13 mouse cellular contexts compared by ENCODE assay signal in the genomic region with DNA sequence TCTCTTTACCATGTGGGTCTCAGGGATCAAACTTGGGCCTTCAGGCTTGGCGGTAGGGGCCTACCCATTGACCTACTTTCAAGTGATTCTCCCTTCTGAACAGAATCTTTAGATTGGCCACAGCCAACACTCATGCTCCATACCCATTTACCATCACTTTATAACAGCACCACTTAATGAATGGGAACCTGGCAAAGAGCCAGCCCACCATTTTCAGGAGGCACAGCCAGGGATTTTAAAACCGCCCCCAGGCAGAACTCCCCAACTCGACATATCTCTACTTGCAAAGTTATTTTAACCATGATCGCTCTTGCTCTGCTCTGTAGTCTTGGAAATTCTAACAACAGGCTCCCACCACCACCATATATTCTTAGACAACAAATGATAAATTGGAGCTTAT.
"Had no signal": no experiment of that assay in that cellular context is flagged by ENCODE, and none has a peak within 500 bp of the region (broad histone marks: within the 10 kb centered on the region; RNA-seq: fewer than 3 reads in every experiment).

No protein-coding gene starts in this region.

- DNase-seq: kidney, adult 2 months; kidney, postnatal 14 days; layer of hippocampus, postnatal 36 days; left cerebral cortex, postnatal 4 days; lung, adult 18-20 months; thymus, adult 18-20 months; thymus, postnatal 14 days had no signal

- H3K4me2 ChIP-seq: kidney, embryonic 15.5 days; limb, embryonic 13.5 days; midbrain, embryonic 12.5 days had no signal

- ATAC-seq: intestine, embryonic 16.5 days had no signal

- H3K4me3 ChIP-seq: kidney, embryonic 15.5 days; limb, embryonic 13.5 days; midbrain, embryonic 12.5 days had no signal

- H3K27me3 ChIP-seq: kidney, embryonic 15.5 days; limb, embryonic 13.5 days; midbrain, embryonic 12.5 days had no signal

- H3K9me3 ChIP-seq: kidney, embryonic 15.5 days; limb, embryonic 13.5 days; midbrain, embryonic 12.5 days had no signal

- H3K27ac ChIP-seq: kidney, embryonic 15.5 days; limb, embryonic 13.5 days; liver, embryonic 14.5 days; midbrain, embryonic 12.5 days; stomach, postnatal 0 days had no signal

- H3K9ac ChIP-seq: kidney, embryonic 15.5 days; limb, embryonic 13.5 days; liver, embryonic 14.5 days; midbrain, embryonic 12.5 days had no signal
